Mouse (Mus musculus) stomach, embryonic 16.5 days (tissue): ENCODE results near the gene Tmem145. TPM values are rescaled to one million over a fixed set of nuclear protein-coding genes. Genes with fewer than 3 reads are reported as not detected.
"Not testable (repeated sequence)": the region's sequence is repeated elsewhere in the genome, so short reads cannot be mapped to it uniquely, and the experiment has no call there.

Source experiments
- ATAC-seq: fragments of 200-750 bp; cut with Nextera tagmentation; 2 replicates; pipeline ENCODE4 v1.8.0; 2017; ENCODE audit warnings: moderate number of reproducible peaks, moderate TSS enrichment; ENCODE audit not compliant: insufficient read depth, low FRiP score
- H3K27ac ChIP-seq: fragments of 300-500 bp; sonication (generic); 2 replicates; pipeline ENCODE4 v1.5.1; 2014; ENCODE audit warnings: low read length
- H3K27me3 ChIP-seq: fragments of 300-500 bp; sonication (generic); 2 replicates; pipeline ENCODE4 v1.6.1; 2014; ENCODE audit warnings: low read length, control low read depth, mixed read lengths; ENCODE audit not compliant: control insufficient read depth, insufficient read depth
- H3K36me3 ChIP-seq: fragments of 300-500 bp; sonication (generic); 2 replicates; pipeline ENCODE4 v1.6.1; 2014; ENCODE audit warnings: low read length; ENCODE audit not compliant: control insufficient read depth, insufficient read depth
- H3K4me1 ChIP-seq: fragments of 300-500 bp; sonication (generic); 2 replicates; pipeline ENCODE4 v1.6.1; 2014; ENCODE audit warnings: low read length, control low read depth, mixed read lengths; ENCODE audit not compliant: control insufficient read depth, insufficient read depth
- H3K4me2 ChIP-seq: fragments of 300-500 bp; sonication (generic); 2 replicates; pipeline ENCODE4 v1.6.1; 2014; ENCODE audit warnings: low read depth, low read length, mixed read lengths
- H3K4me3 ChIP-seq: fragments of 300-500 bp; sonication (generic); replicated peaks from 2 replicates; pipeline ENCODE4 v1.5.1; 2014; ENCODE audit warnings: mild to moderate bottlenecking, low read length
- H3K9ac ChIP-seq: fragments of 300-500 bp; sonication (generic); 2 replicates; pipeline ENCODE4 v1.6.1; 2014; ENCODE audit warnings: low read length
- H3K9me3 ChIP-seq: fragments of 300-500 bp; sonication (generic); replicated peaks from 2 replicates; pipeline ENCODE4 v1.6.1; 2016; ENCODE audit warnings: low read length, control low read depth; ENCODE audit not compliant: control insufficient read depth
- WGBS: fragments of 180-500 bp; shearing (Covaris S2); extraction: QIAGEN DNeasy Blood & Tissue Kit; methylation state at CpG from one replicate; pipeline ENCODE4 v1.1.7; 2014; 5-methylcytosine and 5-hydroxymethylcytosine counted together
- polyA plus RNA-seq: library from polyadenylated mRNA; unstranded; fragments of >200 nt; fragmentation: Nextera tagmentation; extraction: Ambion mirVana; gene quantifications from 2 replicates; pipeline ENCODE4 v1.2.1, GENCODE M21; 2015

Tmem145 gene
- polyA plus RNA-seq, 1 experiment from 2014 or later: 0.57 TPM

DNA sequence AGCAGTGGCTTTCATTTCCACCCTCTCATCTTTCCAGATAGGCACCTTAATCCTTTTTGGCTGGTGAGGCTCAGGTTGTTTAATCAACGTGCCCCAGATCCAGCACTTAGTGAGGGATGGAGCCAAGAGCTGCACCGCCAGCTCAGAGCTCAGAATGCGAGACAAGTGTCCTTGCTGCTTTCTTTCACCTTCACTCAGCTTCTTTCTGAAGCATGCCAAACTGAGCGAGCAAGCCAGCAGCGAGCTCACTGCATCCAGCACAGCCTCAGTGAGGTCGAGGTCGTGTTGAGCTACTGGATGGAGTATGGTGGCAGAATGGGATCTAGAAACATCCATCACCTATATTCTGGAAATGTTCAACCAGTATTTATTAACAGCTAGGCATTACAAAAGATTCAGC lies 7.4 kb downstream of the Tmem145 start:
- Histone ChIP-seq H3K4me1 (peaks cover 11% of the 10 kb centered on the region), H3K27ac (no peak overlapping the region), H3K9me3 (no peaks in the 10 kb centered on the region), H3K4me3 (no peak overlapping the region), H3K27me3 (peaks cover 33% of the 10 kb centered on the region), H3K9ac (no peak overlapping the region), H3K36me3 (no peaks in the 10 kb centered on the region), H3K4me2 (no peak overlapping the region)
- 47% methylated on average over 7 of the region's 7 CpGs for WGBS
- no peak for ATAC-seq

DNA sequence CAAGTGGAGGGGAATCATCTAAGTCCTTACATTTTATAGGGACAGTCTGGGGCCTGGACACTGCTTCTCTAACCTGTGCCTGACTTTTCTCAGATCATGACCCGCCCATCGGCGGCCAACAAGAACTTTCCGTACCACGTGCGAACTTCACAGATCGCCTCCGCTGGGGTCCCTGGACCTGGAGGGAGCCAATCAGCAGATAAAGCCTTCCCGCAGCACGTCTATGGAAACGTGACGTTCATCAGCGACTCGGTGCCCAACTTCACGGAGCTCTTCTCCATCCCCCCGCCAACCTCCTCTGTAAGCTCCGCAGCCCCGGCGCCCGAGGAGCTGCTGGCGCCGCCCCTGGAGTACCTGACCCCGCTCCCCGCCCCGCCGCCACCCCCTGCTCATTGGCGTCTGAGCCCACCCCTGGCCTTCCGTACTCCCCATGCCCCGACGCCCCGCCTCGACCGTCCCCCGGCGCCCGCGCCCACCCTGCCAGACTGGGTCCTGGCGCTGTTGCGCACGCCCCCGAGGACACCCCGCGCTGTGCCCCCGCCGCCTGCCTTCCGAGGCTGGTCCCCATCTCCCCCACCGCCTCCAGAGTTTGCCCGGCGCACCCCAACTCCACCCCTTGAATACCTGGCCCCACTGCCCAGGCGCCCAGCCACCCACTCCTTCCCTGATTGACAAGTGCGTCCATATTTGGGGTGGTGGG lies 8.8 kb downstream of the Tmem145 start:
- H3K4me2 ChIP-seq: peak overlapping the region; percentile 66
- H3K36me3 ChIP-seq: no peaks in the 10 kb centered on the region
- peaks cover 30% of the 10 kb centered on the region for H3K27me3 ChIP-seq
- no peak for ATAC-seq
- no peaks in the 10 kb centered on the region for H3K9me3 ChIP-seq
- H3K27ac ChIP-seq: no peak overlapping the region
- peaks cover 11% of the 10 kb centered on the region for H3K4me1 ChIP-seq
- peak overlapping the region; percentile 46 for H3K4me3 ChIP-seq
- H3K9ac ChIP-seq: peak overlapping the region; percentile 56; the same call in 1 of the 2 replicates
- WGBS: 1% methylated on average over 40 of the region's 51 CpGs

DNA sequence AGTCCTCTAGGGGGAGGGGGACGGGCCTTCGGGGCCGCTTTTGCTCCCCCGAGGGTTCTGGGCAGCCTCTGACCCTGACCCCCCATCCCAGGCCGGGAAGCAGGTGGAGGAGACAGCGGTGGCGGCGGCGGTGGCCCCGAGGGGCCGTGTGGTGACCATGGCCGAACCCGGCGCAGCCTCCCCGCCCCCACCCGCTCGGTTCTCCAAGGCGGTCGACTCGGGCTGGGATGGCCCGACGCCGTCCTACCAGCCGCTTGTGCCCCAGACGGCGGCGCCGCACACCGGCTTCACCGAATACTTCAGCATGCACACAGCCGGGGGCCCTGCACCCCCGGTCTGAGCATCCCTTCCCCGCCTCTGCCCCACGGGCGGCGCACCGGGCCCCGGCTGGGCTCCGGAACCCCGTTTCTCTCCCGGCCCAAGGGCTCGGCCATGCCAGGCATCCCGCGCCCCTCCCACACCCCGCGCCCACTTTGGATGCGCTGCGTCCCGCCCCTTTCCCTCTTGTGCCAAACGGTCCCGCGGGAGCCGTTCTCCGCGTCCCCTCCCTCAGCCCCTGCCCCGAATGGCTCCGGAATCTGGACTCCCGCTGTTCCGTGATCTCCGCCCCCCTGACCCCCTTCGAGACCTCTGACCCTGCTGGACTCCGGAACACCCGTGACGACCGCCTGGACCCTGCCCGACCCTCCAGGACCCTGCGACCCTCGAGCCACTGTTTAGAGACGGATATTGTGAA lies 9.6 kb downstream of the Tmem145 start:
- Histone ChIP-seq H3K9ac (peak overlapping the region; percentile 56; the same call in 1 of the 2 replicates), H3K4me2 (peak overlapping the region; percentile 66), H3K27ac (no peak overlapping the region), H3K4me1 (peaks cover 11% of the 10 kb centered on the region), H3K4me3 (peak overlapping the region; percentile 46), H3K36me3 (no peaks in the 10 kb centered on the region), H3K27me3 (peaks cover 30% of the 10 kb centered on the region), H3K9me3 (no peaks in the 10 kb centered on the region)
- WGBS: 1% methylated on average over 69 of the region's 69 CpGs
- no peak for ATAC-seq

DNA sequence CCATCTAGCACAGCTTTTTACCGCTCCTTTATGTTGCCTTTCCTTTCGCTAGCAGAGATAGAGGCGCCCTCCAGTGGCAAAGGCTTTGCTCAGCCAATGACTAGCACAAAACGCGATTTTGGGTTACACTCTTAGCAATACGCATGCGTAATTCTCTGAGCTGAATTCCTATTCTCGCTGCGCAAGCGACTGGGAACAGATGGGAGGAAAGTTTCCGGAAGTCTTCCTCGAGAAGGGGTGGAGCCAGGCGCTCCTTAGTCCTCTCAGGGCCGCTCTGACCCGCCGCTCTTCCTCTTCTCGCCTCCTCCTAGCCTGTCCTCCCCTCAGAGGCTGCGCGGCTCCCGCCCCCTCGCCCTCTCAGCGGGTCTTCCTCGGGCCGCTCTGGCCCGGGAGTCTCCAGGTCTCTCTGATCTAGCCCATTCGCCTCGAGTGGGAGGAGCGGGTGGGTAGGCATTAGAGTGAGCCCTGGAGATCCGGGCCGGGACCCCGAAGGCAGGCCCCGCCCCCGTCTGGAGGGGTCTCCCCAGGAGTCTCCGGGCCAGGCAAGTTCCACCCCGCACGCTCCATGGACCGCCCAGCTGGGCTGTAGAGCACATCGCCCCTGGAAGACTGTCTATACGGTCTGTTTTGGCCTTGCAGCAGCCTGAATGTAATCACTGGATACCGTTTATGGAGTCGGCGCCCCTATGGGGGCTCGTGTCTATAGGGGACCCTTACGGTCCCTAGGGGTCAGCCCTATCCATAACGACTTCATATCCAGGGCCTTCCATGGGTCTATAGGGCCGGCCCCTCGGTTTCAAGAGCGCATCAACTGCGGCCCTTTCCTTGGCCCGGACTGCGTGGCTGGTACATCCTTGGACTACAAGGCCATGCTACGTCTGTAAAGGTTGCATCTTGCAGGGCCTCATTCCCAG lies 10.9 kb downstream of the Tmem145 start, which contains the start of gene Megf8:
TSS of gene Megf8 (plus strand) at position 633 of the 914 bp plus-strand sequence.
- H3K9ac ChIP-seq: peak within 1 kb of the TSS; percentile 87
- ATAC-seq: peak; percentile 98
- 1% methylated on average over 52 of the region's 52 CpGs for WGBS

DNA sequence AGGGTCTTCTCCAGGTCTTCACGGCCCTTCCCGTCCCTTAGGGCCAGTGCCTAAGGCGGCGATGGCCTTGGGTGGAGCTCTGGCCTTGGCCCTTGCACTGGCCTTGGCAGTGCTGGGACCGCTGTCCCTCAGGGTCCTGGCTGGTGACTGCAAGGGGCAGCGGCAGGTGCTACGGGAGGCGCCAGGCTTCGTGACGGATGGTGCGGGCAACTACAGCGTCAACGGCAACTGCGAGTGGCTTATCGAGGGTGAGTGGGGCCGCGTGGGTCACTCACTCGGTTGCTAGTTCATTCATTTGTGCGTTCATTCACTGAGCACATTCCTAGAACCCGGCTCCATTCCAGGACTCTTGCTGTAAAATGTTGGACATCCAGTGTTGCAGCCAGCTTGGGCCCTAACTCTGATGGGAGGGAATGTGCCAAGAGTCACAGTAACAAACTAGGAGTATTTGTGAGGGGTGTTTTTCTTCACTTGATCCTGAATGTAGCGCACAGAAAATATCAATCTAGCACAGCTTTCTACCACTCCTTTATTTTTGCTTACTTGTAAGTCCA lies 11.6 kb downstream of the Tmem145 start:
- 8% methylated on average over 21 of the region's 21 CpGs for WGBS
- peaks cover 28% of the 10 kb centered on the region for H3K27me3 ChIP-seq
- peak overlapping the region; percentile 98 for H3K4me2 ChIP-seq
- H3K27ac ChIP-seq: peak overlapping the region; percentile 91
- H3K9me3 ChIP-seq: no peaks in the 10 kb centered on the region
- peaks cover 20% of the 10 kb centered on the region for H3K4me1 ChIP-seq
- H3K4me3 ChIP-seq: peak overlapping the region; percentile 72
- no peak for ATAC-seq
- H3K36me3 ChIP-seq: no peaks in the 10 kb centered on the region
- peak overlapping the region; percentile 87 for H3K9ac ChIP-seq

More for the DNA sequence above, 10.9 kb downstream of the Tmem145 start, which contains the start of gene Megf8:
- H3K27me3 ChIP-seq: peaks cover 30% of the 10 kb centered on the region
- peak within 1 kb of the TSS; percentile 98 for H3K4me2 ChIP-seq
- no peaks in the 10 kb centered on the region for H3K9me3 ChIP-seq
- H3K4me3 ChIP-seq: peak within 1 kb of the TSS; percentile 72
- no peaks in the 10 kb centered on the region for H3K36me3 ChIP-seq
- peaks cover 15% of the 10 kb centered on the region for H3K4me1 ChIP-seq
- H3K27ac ChIP-seq: peak within 1 kb of the TSS; percentile 91

DNA sequence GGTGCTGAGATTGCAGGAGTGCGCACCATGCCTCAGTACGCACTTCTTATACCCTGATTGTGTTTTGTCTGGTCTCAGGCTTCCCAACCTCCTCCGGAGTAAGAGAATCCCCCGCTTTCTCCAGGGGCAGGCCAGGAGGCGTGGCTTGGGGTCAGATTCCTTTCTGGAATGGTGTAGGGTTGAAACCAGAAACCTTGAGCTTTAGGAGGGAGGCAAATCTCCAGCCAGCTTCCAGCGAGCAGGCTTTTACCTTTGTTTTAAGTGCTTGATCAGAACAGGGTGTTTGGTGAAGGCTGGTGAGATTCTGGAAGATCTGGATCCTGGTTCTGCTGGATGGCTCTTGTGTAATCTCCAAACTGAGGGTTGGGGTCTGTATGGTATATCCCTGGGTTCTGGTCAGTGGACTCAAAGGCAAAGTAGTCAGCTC lies 16.2 kb downstream of the Tmem145 start:
- 10% methylated on average over 6 of the region's 6 CpGs for WGBS
- Histone ChIP-seq H3K9ac (peak overlapping the region; percentile 57), H3K4me3 (peak overlapping the region; percentile 28), H3K27ac (peak overlapping the region; percentile 83), H3K4me2 (peak overlapping the region; percentile 43), H3K27me3 (no peaks in the 10 kb centered on the region), H3K36me3 (no peaks in the 10 kb centered on the region), H3K4me1 (peaks cover 8% of the 10 kb centered on the region), H3K9me3 (no peaks in the 10 kb centered on the region)
- peak; percentile 77 for ATAC-seq

DNA sequence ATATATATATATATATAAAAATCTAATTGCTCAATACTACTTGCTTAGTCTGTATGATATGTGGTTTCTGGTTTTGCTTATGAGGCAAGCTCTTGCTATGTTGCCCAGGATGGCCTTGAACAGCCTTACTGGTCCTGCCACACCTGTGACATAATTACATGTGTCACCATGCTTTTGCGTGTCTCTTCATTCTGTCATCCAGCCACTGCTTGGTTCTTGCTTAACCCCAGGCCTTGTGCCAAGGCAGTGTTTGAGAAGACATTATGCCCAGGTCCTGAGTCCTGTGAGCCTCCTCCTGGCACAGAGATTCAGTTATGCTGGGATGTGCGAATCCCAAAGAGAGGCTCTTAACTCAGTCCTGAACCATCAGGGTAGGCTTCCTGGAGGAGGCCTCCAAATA lies 17.3 kb downstream of the Tmem145 start:
- H3K4me1 ChIP-seq: peaks cover 8% of the 10 kb centered on the region
- no peak overlapping the region for H3K4me2 ChIP-seq
- ATAC-seq: no peak
- WGBS: 83% methylated on average over 2 of the region's 2 CpGs
- H3K9ac ChIP-seq: no peak overlapping the region
- no peaks in the 10 kb centered on the region for H3K9me3 ChIP-seq
- no peaks in the 10 kb centered on the region for H3K27me3 ChIP-seq
- H3K36me3 ChIP-seq: no peaks in the 10 kb centered on the region
- H3K4me3 ChIP-seq: no peak overlapping the region
- H3K27ac ChIP-seq: no peak overlapping the region

DNA sequence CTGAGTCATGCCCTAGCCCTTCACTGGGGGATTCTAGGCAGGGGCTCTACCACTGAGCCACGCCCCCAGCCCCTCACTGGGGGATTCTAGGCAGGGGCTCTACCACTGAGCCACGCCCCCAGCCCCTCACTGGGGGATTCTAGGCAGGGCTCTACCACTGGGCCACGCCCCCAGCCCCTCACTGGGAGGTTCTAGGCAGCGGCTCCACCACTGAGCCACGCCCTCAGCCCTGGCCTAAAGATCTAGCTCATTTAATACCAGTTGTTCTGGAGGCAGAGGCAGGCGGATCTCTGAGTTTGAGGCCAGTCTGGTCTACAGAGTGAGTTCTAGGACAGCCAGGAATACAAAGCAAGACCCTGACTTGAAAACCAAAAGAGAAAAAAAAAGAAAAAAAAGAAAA lies 19.5 kb downstream of the Tmem145 start:
- 89% methylated on average over 5 of the region's 6 CpGs for WGBS
- H3K4me3 ChIP-seq, H3K36me3 ChIP-seq, H3K4me2 ChIP-seq, H3K27me3 ChIP-seq, H3K9ac ChIP-seq, H3K27ac ChIP-seq, ATAC-seq, H3K4me1 ChIP-seq, H3K9me3 ChIP-seq: not testable (repeated sequence)
